Mouse (Mus musculus): ENCODE measurements around the gene Fbxl2.
A peak's percentile ranks its signal among the peaks of the same experiment; 100 is the strongest.

Gene Fbxl2

DNA sequence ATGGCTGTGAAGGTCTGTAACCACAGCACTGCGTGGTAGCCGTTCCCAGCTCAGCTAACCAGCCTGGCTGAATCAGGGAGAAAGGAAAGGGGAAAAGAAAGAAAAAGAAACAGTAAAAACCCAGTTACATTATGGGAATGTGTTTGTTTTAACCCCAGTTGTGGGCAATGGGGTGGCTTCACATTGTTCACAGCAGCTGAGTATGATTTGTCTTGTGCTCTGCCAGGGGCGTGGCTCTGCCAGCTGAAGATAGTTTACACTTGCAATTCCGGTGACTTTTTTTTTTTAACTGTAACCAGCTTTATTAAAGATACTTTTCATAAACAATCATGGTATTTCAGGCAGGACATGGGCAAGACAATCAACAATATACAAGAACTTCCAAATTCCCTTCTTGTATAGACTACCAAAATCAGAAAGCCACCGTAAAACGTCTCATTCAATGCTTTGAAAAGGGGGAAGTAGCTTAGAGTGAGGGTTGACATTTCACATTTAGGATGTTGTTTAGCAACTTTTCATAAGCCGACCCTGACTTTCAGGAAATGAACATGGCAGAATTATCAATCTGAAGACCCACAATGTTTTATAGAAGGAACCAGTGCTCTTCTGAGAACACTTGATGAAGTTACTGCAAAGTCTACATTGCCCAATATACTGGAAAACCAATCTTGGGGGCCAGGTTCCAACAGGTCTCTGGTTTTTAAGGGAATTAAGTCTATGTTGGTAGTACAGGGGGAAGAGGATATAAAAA, 26.8 kb downstream of the Fbxl2 start:
- DNase-seq (ENCODE audit: low spot score in 2 of 2), result no peak

DNA sequence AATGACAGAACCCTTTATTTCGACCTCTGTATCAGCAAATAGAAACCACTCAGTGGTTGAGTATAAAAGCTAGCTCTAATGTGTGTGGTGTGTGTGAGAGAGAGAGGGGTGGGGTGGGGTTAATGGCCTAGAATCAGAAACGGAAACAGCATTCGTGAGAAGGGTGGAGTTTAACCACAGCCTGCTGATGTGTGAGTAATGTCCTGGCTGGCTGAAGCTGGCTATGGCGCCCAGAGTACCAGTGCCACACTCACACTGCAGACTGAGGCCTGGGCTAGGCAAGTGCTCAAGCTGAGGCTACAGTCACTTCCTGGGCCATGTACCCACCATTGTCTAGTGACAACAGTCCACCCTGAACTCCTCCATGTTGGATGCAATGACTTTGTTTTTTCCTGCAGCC, 29.6 kb downstream of the Fbxl2 start:
- DNase-seq (ENCODE audit: low spot score in 2 of 2), result no peak

DNA sequence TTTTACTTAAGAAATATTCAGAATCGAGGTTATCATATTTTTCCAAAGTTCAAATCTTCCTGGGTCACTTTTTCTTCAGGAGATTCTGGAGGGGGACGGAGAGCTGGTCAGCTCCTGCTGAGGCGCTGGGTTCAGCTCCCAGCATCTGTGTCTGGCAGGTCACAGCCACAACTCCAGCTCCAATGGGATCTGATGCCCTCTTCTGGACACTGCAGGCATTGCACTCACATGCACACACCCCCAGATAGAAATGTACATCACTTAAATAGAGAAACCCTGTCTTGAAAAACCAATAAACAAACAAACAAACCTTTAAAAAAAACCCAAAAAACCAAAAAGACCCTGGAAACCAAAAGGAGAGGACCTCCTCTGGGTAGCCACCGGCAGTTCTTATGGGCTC, 30.3 kb downstream of the Fbxl2 start:
- no peak for DNase-seq (ENCODE audit: low spot score in 2 of 2)

DNA sequence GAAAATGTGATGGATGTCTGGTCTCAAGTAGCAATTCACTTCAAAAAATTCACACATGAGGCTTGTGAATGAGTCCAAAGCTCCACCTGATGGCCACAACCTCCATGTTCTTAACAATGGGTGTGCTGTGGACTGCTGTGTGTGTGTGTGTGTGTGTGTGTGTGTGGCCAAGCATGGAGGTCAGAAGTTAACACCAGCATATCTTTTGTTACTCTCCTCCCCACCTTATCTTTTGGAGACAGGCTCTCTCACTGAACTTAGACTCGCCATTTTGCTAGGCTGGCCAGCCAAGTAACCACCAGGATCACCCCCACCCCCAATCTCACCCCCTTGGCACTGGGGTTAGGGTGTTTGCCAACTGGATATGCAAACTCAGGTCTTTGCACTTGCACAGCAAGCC, 32.0 kb downstream of the Fbxl2 start:
- DNase-seq (ENCODE audit: low spot score in 2 of 2), result no peak

DNA sequence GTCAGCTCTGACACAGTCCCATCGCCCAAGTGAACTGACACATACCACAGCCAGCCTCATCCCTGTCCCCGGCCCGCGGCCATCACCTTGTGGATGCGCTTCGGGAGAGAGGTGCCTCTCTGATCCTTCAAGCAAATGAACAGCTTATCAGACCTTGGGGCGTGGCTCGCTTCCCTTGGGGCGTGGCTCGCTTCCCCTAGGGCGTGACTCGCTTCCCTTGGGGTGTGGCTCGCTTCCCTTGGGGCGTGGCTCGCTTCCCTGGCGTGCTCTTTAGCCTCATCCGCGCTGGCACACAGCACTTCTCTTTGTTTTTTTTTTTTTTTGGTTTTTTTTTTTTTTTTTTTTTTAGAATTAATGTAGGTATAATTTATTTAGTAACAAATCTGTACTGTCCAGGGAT, 34.8 kb downstream of the Fbxl2 start:
- no peak for DNase-seq (ENCODE audit: low spot score in 2 of 2)

DNA sequence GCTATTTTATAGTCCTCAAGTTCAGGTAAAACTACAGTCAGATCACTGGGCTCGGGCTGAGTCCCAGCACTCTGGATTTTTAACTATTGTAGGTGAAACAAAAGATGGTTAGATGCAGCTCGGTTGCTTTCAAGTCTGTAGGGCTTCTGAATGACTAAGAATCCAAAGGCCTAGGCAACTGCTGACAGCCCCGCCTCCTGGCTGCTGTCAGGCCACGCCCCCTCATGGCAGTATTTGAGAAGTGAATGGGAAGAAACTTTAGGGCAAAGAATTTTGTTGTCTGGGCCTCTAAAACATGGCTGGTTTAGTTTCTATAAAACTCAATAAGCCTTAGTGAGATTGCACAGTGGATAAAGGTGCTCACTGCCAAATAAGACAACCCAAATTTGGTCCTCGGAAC, 36.5 kb downstream of the Fbxl2 start:
- no peak for DNase-seq (ENCODE audit: low spot score in 2 of 2)

DNA sequence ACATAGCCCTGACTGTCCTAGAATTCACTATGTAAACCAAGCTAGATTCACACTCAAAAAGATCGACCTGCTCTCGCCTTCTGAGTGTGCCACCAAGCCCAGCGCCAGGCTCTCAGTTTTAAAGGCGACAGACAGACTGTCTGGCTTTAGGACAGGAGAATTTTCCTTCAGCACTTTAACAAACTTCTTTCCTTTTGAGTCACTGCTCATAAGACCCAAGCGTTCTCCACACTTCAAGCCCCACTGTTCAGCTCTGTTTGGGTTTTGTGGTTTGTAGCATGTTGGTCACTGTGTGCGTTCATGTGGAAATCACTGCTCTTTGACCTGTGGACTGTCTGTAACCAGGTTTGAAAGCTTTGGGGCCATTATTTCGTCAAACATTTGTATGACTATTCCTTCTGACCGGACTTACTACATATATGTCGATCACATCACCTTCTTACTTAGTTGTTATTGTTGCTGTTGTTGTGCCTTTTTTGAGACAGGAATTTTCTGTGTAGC, 38.1 kb downstream of the Fbxl2 start:
- no peak for DNase-seq (ENCODE audit: low spot score in 2 of 2)

DNA sequence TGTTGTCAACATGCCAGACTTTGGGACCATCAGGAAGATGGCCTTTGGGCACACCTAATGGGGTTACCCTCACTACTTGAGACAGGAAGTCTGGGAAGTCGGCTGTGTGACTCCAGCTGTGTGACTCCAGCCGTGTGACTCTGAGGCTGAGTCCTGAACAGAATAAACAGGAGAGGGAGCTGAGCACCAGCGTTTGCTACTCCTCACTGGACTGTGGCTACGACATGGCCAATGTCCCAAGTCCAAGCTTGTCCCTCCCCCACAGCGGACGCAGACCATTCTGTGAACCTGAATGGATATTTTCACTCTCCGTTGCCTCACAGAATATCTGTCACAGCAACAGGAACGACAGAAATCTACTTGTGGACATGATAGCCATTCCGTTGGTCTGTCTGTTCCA, 39.2 kb downstream of the Fbxl2 start:
- DNase-seq (ENCODE audit: low spot score in 2 of 2), result no peak

DNA sequence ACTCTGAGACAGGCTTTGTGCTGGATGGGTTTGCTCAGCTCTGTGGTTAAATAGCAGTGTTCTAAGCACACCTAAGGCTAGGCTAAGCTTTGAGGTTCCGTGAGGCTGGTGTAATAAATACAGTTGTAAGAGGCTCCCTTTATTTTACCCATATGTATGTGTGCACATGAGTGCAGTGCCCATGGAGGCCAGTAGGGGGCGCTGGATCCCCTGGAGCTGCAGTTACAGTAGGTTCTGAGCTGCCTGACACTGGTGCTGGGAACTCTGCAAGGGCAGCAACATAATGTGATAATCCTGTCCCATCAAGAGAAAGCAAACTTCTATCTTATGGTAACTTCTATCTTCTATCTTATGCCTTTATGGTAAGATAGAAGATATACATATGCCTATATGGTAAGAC, 47.7 kb downstream of the Fbxl2 start:
- DNase-seq (ENCODE audit: low spot score in 2 of 2), result no peak

DNA sequence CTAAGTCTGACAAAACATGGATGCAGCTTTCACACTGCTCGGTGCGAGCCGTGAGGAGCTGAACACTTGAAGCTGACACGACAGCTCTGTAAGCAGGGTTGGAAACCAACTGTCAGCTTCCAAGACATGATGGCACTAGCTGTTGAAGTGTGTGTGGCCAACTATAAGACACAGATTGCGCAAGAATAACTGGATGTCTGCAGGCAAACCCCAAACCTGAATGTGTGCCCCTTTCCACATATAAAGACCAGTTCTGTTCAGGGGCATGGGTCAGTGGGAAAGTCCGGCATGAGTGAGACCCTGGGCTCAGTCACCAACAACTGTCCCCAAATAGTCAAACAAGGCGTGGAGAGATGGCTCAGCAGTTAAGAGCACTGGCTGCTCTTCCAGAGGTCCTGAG, 53.2 kb downstream of the Fbxl2 start:
- no peak for DNase-seq (ENCODE audit: low spot score in 2 of 2)

DNA sequence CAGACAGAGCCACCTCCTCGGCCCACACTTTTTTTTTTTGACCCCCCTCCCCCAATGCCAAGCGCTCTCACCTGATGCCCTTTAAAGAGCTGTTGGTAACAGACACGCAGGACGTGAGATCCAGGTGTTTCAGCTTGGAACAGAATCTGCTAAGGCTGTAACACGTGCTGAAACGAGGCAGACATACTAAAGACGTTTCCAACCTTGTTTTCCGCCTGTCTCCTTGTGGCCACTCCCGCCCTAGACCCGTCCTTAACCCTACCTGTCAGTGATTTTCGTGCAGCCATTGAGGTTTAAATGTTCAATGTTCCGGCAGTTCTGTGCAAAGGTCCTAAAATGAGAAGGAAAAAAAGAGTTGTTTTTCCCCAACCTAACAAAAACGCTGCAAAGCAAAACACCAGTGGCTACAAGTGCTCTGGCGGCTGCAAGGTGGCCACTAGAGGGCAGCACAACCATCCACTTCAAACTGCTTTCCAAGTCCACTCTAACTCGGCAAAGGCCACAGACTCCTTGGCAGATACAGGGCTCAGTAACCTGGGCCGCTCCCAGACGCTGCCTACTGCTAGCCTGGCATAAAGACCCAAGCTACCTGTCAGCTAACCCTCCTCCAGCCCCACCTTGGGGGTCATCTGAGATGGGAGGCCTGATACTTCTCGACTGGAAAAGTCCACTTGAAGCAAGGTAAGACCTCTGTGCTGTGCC, 55.3 kb downstream of the Fbxl2 start:
- peak; percentile 84 to 89 for DNase-seq (ENCODE audit: low spot score in 2 of 2)

DNA sequence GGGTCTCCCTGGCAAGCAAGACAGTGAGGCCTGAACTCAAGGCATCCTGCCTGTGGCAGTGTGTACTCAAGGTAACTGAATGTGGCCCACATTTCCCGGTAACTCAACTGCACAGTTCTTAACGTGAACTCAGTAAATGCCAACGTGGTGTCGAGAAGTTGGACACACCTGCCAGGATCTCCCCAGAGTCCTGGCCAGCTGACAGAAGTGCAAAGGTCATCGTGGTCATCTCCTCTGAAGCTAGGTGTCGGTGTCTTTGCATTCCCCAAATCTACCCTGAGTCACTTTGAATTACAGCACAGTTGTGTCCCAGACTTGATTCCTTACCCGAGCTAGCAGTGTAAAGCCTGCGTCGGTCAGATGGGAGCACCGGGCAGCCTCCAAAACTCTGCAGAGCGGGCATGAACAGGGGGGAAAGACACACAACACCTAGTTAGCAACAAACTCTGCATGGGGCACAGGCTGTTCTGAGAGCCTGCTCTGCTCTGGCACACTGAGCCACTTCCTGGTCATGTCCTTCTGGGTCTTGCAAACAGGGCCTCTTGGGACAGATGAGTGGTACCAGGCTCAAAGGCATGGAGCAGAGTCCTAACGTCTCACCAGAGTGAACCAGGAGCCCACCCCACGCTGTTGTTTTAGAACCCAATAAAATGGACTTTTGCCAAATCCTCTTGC, 60.9 kb downstream of the Fbxl2 start:
- DNase-seq (ENCODE audit: low spot score in 2 of 2), result no peak

DNA sequence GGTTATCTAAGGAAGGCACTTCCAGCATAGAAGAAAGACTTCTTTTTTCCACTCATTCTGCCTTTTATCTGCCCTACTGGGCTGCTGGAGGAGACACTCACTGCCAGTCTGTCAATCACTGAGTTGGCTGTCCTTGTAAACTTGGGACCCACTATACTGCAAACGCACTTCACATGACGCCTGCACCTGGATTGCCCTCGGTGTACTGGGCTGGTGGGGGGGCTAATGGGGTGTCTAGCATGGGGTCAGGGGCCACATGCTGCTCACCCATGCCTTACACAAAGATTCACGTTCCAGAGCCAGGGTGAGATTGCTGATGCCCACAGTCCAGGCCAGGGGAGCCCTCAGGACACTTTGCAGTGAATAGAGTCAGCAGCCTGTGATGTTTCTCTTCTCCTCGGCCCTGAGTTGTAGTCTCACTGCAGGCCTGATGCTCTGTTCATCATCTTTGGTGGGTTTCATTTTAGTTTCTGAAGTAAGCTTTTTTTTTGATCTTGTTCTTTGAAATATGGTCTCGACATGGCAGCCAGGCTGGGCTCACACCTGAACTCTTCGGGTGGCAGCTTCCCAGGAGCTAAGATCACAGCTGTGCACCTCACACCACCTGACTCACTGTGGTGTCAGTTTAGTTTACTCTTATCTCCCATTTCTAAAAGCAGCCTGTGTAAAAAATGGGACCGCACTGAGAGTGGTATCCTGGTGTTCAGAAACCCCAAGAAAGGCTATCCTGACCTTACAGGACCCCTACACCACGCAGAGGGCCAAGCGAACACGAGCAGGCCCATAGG, 62.9 kb downstream of the Fbxl2 start:
- DNase-seq (ENCODE audit: low spot score in 2 of 2), result no peak

DNA sequence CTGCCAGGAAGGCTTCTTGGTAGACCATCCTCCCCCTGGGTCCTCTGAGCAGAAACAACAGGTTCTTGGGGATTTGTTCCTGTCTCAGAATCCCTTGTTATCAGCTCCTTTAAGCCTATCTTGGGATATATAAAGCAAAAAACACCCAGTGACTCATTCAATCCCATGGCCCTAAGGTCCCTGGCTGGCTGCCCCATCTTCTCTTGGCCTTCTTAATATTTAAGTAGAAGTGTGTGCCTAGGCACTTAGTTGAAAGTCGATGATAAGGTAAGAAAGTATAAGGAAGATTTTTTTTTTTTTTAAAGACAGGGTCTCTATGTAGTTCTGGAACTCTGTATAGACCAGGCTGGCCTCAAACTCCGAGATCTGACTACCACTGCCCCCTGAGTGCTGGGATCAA, 63.5 kb downstream of the Fbxl2 start:
- DNase-seq (ENCODE audit: low spot score in 2 of 2), result no peak

DNA sequence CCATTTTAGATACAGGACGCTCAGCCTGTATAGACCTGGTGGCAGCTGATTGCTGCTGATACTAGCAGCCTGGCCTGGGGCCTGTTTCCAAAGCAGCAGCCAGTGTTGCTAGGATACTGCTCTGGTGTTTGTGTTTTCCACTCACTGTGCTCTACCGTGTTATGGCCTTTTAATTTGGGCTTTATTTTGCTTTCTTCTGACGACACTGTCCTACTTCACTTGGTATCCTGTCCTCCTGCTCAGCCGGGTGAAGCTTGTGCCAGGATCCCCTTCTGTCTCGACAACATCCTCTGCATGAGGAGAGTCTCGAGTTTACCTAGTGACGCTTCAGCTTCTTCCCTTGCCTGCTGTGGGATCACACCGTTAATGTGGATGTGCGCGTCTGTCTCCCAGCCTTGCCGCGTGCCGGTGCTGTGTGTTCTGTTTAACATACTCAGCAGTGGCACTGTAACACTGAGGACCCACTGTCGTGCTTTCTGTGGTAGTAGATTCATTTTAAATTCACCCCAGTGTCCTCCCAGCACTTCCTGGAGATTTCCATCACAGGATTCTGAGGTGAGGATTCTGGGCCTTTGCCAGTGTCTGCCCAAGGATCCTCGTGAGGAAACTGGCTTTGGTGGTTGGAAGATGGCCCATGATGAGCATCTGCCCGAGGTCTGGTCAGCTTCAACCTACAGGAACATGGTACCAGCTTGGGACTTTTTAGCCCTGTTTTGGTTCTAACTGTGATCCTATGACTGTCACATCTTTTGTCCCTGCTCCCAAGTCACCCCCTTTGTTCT, 64.7 kb downstream of the Fbxl2 start:
- peak in 1 of 2 experiments; percentile 17 for DNase-seq (ENCODE audit: low spot score in 2 of 2)

DNA sequence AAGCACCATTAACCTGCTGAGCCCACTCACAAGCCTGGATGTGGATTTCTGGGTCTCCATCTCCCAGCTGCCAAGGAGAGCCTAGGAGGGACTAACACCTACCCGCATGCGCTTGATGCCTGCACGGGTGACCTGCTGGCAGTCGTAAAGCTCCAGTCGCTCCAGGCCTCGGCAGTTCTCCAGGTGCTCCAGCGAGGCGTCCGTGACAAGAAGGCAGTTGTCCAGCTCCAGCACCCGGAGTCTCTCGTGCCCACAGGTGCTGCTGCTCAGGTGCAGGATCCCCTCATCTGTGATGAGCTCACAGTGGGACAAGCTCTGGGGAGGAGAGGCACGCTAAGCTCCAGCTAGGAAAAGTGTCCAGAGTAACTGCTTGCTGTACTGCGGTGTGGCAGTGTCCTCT, 66.6 kb downstream of the Fbxl2 start:
- no peak for DNase-seq (ENCODE audit: low spot score in 2 of 2)

DNA sequence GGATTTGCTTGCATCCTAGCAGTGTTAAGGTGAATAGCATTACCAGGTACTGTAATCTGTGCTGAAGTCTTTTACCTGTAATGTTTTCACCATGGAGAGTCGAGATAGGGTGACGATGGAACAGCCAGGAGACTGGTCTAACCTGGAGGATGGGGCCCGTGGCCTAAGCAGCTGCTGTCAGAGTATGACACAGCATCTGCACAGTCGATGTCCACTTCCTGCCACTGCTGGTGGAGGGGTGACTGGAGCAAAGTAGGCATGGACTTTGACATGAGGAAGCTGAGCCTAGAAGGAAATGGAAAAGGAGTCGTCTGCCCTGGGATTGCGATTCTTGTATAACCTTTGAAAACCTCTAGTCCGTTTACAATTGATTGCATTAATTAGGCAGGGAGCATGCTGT, 67.3 kb downstream of the Fbxl2 start:
- no peak for DNase-seq (ENCODE audit: low spot score in 2 of 2)

DNA sequence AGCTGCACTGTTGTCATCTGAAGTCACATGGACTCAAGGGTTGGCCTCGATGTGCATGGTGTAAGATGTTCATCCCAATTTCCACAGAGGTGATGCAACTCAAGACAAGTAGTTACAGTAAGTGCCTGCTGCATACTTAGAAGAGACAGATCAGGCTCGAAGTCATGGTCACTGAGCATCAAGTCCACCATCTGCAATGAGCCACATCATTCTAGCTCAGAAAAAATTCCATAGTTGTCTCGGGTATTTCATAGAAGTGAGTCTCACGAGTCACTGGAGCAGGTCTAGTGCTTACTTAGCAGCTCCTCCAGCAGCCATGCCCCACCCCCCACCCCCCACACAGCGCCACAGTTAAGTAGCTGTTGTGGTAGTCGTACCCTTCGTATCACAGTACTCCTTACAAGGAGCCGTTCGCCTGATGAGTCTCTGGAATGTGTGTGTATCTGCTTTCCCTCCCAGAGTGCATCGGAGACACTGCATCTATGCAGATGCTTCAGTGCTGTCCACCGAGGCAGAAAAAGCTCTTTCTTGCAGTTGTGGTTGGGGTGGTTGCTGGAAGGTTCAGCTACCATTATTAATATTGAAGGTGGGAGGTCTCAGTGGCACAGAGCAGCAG, 68.7 kb downstream of the Fbxl2 start:
- DNase-seq (ENCODE audit: low spot score in 2 of 2), result no peak

DNA sequence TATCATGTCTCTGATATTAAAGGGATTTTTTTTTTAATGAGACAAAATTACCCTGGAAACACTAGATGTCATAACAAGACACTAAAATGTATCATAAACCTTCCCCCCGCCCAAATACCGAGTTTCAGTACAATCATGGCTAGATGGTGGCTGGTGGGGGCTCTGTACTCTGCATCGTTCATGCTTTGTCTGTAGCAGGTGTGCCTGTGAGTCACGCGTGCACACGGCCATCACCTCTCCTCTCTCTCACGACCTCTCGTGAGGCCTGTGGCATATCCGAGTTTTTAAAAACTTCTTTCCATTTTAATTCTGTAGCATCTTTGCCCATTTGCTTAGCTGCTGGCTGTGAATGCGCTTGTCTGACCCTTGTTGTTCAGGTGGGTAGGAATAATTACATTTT, 69.7 kb downstream of the Fbxl2 start:
- no peak for DNase-seq (ENCODE audit: low spot score in 2 of 2)

DNA sequence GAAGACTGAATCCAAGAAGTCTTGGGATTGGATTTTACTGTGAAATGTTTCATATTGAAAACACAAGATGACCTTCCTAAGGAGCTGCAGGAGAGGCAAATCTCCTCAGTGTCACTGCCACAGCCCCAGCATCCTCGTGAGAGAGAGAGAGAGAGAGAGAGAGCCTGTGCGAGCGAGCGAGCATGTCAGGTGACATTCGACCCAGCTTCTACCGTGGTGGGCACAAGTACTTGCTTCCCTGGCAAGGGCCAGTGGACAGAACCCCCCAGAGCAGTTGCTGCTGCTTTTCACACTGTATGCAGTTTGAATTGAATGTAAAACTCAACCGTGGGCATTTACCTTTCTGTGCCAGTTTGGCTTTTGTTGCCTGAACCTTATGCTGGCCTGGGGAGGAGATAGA, 70.5 kb downstream of the Fbxl2 start:
- DNase-seq (ENCODE audit: low spot score in 2 of 2), result no peak

DNA sequence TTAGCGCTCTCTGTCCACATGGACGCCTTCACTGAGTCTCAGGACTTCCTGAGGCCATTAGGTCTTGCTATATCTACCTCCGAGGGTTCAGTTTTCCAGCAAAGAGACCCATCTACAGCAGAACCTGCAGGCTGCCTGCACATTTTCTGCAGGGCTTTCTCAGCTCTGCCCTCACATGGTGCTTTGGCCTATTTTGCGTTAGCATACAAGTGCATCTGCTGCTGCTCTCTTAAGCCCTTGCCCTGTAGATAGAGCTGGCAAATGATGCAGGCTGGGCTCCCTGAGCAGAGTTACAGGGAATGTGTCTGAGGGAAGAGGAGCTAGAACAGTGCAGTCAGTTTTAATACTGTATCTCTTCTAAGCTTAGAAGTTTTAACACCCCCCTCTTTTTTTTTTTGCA, 71.0 kb downstream of the Fbxl2 start:
- no peak for DNase-seq (ENCODE audit: low spot score in 2 of 2)
